Mouse (Mus musculus) heart, postnatal 0 days (tissue): Measurements from ENCODE around the gene Capza1.

Source experiments
- CTCF ChIP-seq: IDR thresholded peaks from 2 replicates; pipeline ENCODE4 v1.5.1; 2016; ENCODE audit warnings: antibody characterized with exemption, control low read depth, low read depth
- EP300 ChIP-seq: IDR thresholded peaks from 2 replicates; pipeline ENCODE4 v1.6.1; 2016; ENCODE audit warnings: antibody characterized with exemption, low read depth

GRCm38 (mm10) chr3:104896141-104896540, 31.8 kb upstream of the Capza1 start:
- TF ChIP-seq CTCF = no peak
- TF ChIP-seq EP300 = no peak
